Mouse (Mus musculus): ENCODE data around the gene Fbxw7.

Gene Fbxw7

DNA sequence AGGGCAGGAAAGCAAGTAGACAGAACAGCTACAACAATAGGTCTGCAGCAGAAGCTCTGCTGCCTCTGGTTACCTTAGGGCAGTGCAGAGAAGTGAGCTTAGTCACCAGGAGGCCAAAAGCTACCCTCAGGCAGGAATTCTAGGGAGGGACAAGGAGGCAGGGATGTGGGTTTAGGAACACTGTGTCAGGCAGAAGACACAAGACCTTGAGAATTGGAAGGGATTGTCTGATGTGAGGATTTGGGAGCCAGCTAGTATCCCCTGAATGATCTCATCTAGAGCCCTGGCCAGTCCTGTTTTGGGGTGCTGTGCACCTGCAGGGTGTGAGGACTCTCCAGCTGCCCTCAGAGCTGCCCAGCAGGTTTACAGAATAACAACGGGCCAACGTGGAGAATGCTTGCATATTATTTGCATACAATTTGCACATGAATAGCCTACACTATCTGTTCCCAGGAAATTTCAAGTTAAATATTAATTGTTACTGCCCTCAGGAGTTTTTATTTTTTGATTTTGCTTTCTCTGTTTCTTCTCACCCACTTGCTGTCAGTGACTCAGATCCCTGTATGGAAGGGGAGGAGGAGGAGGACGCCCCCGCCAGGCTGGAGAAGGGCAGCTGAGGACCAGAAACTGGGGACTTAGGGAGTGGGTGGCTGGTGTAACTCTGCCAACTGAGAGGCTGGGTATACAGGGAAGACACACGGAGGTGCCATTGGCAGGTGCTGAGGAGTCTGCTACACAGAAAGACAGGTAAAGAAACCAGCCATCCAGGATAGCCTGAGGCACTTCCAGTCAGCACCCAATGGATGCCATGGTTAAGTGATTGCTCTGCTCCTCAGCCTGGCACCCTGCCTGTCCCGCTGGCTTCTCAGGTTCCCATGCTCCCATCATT lies 210.0 kb downstream of the Fbxw7 start:
- no peak for DNase-seq (ENCODE audit: low spot score in 2 of 2)

Measured in urinary bladder, postnatal 4 days (tissue).